Mouse (Mus musculus) brain, embryonic 14.5 days (tissue): ENCODE measurements around the gene Cnot4. TPM values are rescaled to one million over a fixed set of nuclear protein-coding genes. Genes with fewer than 3 reads are reported as not detected.
"Not testable (repeated sequence)": the region's sequence is repeated elsewhere in the genome, so short reads cannot be mapped to it uniquely, and the experiment has no call there.

Experiments used
- DNase-seq: peaks from one replicate; pipeline ENCODE4 v3.0.0-alpha.2; 2011; ENCODE audit warnings: low read depth
- CTCF ChIP-seq: fragments of 200-500 bp; IDR thresholded peaks from 2 replicates; pipeline ENCODE4 v1.5.1; 2012; ENCODE audit warnings: inconsistent platforms, mild to moderate bottlenecking, moderate library complexity, borderline replicate concordance; ENCODE audit not compliant: insufficient read depth, insufficient read length; ENCODE audit errors: extremely low read depth
- POLR2A ChIP-seq: fragments of 200-500 bp; IDR thresholded peaks from 2 replicates; pipeline ENCODE4 v1.6.1; 2012; ENCODE audit warnings: mild to moderate bottlenecking, inconsistent platforms, borderline replicate concordance; ENCODE audit not compliant: poor library complexity, insufficient read depth, insufficient read length, severe bottlenecking; ENCODE audit errors: extremely low read depth
- polyA plus RNA-seq: library from polyadenylated mRNA; depleted of rRNA; stranded (reverse); fragments of >200 nt; gene quantifications from 2 replicates; pipeline ENCODE4 v1.2.3, GENCODE M21; 2012; rRNA removed

The Cnot4 gene
- 23.8 and 26.3 TPM in 2 replicates for polyA plus RNA-seq

GRCm38 (mm10) chr6:35133579-35134488 lies at the start of gene Cnot4:
Cnot4 (minus strand) TSS chr6:35133724.
- TF ChIP-seq CTCF (no peak), POLR2A (peak; percentile 73; the same call in 1 of the 2 replicates)
- DNase-seq, result peak; percentile 100

DNA sequence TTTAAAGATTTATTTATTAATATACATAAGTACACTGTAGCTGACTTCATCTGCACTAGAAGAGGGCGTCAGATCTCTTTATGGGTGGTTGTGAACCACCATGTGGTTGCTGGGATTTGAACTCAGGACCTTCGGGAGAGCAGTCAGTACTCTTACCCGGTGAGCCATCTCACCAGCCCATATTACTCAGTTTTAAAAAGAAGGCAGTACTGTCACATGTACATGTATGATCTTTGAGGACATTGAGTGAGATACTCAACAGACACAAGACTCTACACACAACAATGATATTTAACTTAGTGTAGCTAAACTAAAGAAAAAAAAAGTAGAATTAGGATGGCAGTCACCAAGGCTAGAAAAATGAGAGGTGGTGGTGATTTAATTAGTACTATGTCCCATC lies 45.8 kb upstream of the Cnot4 start:
- not testable (repeated sequence) for DNase-seq

- no peak for TF ChIP-seq CTCF
- TF ChIP-seq POLR2A, result 0 out of 2 replicates have a peak, but pooled peaks have one; percentile 43
- DNase-seq, result peak; percentile 72
These were observed 44.2 kb upstream of the Cnot4 start for GRCm38 (mm10) chr6:35177650-35178272.

- TF ChIP-seq CTCF, result no peak
- TF ChIP-seq POLR2A, result no peak; the same call in 1 of the 2 replicates
- DNase-seq, result peak; percentile 95
These were observed 43.6 kb upstream of the Cnot4 start, which contains the start of gene Nup205 for GRCm38 (mm10) chr6:35176979-35177649. Nup205 (plus strand) TSS chr6:35177421.

- DNase-seq, result no peak
- no peak for TF ChIP-seq CTCF
- TF ChIP-seq POLR2A, result no peak
These were observed 39.7 kb upstream of the Cnot4 start for GRCm38 (mm10) chr6:35173181-35173580.

DNA sequence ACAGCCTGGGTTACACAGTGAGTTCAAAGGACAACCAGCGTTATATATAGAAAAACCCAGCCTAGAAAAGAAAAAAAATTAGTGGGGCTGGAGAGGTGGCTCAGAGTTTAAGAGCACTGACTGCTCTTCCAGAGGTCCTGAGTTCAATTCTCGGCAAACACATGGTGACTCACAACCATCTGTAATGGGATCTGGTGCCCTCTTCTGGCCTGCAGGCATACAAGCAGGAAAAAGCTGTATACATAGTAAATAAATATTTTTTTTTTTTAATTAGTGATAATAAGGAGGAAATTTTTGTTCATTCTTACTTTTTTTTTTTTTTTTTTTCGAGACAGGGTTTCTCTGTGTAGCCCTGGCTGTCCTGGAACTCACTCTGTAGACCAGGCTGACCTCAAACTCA lies 38.5 kb upstream of the Cnot4 start:
- not testable (repeated sequence) for DNase-seq

GRCm38 (mm10) chr6:35169250-35169649 lies 35.7 kb upstream of the Cnot4 start:
- TF ChIP-seq POLR2A (no peak), CTCF (no peak)

GRCm38 (mm10) chr6:35154540-35154939 lies 21.0 kb upstream of the Cnot4 start:
- DNase-seq, result no peak
- TF ChIP-seq CTCF (no peak), POLR2A (no peak)

More at GRCm38 (mm10) chr6:35169250-35169649, 35.7 kb upstream of the Cnot4 start:
- DNase-seq, result no peak

GRCm38 (mm10) chr6:35147726-35148422 lies 14.3 kb upstream of the Cnot4 start:
- TF ChIP-seq POLR2A (no peak), CTCF (no peak)
- DNase-seq, result no peak

DNA sequence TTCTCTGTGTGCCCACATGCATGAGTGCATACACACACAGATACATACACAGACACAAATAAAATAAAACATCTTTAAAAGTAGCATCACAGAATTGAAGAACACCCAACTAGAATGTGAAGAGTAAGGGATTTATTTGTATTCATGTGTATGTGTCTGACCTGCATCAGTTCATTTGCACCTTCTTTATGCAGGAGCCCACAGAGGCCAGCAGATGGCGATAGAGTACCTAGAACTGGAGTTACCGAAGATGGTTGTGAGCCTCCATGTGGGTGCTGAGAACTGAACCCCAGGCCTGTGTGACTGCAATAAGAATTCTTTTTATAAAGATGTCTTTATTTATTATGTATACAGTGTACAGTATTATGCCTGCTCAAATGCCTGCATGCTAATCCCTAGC lies 12.0 kb upstream of the Cnot4 start:
- DNase-seq, result no peak
- TF ChIP-seq POLR2A (no peak), CTCF (no peak)

- TF ChIP-seq POLR2A, result no peak
- no peak for TF ChIP-seq CTCF
- no peak for DNase-seq
These were observed 6.8 kb upstream of the Cnot4 start for GRCm38 (mm10) chr6:35140351-35140750.

DNA sequence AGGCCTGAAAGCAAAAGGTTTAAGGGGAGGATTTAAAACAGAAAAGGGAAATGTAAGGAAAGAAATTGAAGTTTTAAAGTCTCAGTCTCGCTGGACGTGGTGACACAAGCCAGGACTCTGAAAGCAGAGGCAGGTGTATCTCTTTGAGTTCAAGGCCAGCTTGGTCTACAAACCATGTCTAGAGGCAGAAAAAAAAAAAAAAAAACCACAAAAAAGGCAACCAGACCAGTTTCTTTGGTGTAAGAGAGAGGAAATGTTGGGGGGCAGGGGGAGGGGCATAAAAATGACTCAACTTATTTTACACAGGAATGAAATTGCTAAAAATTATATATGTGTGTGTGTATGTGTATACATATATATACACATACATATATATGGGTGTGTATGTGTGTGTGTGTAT lies 1.3 kb upstream of the Cnot4 start:
- DNase-seq, result no peak
- TF ChIP-seq CTCF, result no peak
- no peak for TF ChIP-seq POLR2A
